Mouse (Mus musculus) embryonic facial prominence, embryonic 14.5 days (tissue): ENCODE measurements around the gene Mapkap1. TPM values are rescaled to one million over a fixed set of nuclear protein-coding genes. Genes with fewer than 3 reads are reported as not detected.
A peak's percentile ranks its signal among the peaks of the same experiment; 100 is the strongest.

Experiments
- ATAC-seq: fragments of 200-750 bp; cut with Nextera tagmentation; 2 replicates; pipeline ENCODE4 v1.8.0; 2017; ENCODE audit warnings: low read depth, moderate number of reproducible peaks, moderate TSS enrichment
- DNase-seq: peaks from one replicate; pipeline ENCODE4 v3.0.0-alpha.2; 2015; ENCODE audit warnings: low spot score
- H3K27ac ChIP-seq: fragments of 300-500 bp; sonication (generic); replicated peaks from 2 replicates; pipeline ENCODE4 v1.5.1; 2014; ENCODE audit warnings: low read depth, mild to moderate bottlenecking, low read length, moderate library complexity
- H3K27me3 ChIP-seq: fragments of 300-500 bp; sonication (generic); replicated peaks from 2 replicates; pipeline ENCODE4 v1.6.1; 2014; ENCODE audit warnings: low read length; ENCODE audit not compliant: control insufficient read depth, insufficient read depth
- H3K36me3 ChIP-seq: fragments of 300-500 bp; sonication (generic); 2 replicates; pipeline ENCODE4 v1.6.1; 2014; ENCODE audit warnings: low read length, mixed read lengths; ENCODE audit not compliant: control insufficient read depth, insufficient read depth
- H3K4me1 ChIP-seq: fragments of 300-500 bp; sonication (generic); 2 replicates; pipeline ENCODE4 v1.6.1; 2014; ENCODE audit warnings: antibody characterized with exemption, low read length; ENCODE audit not compliant: control insufficient read depth, insufficient read depth
- H3K4me2 ChIP-seq: fragments of 300-500 bp; sonication (generic); 2 replicates; pipeline ENCODE4 v1.6.1; 2014; ENCODE audit warnings: low read depth, mild to moderate bottlenecking, low read length, moderate library complexity, mixed read lengths
- H3K4me3 ChIP-seq: fragments of 300-500 bp; sonication (generic); 2 replicates; pipeline ENCODE4 v1.5.1; 2014; ENCODE audit warnings: low read depth, mild to moderate bottlenecking, low read length
- H3K9ac ChIP-seq: fragments of 300-500 bp; sonication (generic); 2 replicates; pipeline ENCODE4 v1.6.1; 2014; ENCODE audit warnings: low read depth, mild to moderate bottlenecking, low read length, moderate library complexity, mixed read lengths
- H3K9me3 ChIP-seq: fragments of 300-500 bp; sonication (generic); 2 replicates; pipeline ENCODE4 v1.6.1; 2016; ENCODE audit warnings: low read length; ENCODE audit not compliant: control insufficient read depth
- WGBS: fragments of 180-500 bp; shearing (Covaris S2); extraction: QIAGEN DNeasy Blood & Tissue Kit; methylation state at CpG from one replicate; pipeline ENCODE4 v1.1.7; 2014; 5-methylcytosine and 5-hydroxymethylcytosine counted together
- polyA plus RNA-seq: library from polyadenylated mRNA; unstranded; fragments of >200 nt; fragmentation: Nextera tagmentation; extraction: Ambion mirVana; gene quantifications from 2 replicates; pipeline ENCODE4 v1.2.1, GENCODE M21; 2014

Gene Mapkap1
- polyA plus RNA-seq, 1 experiment from 2014 or later = 88.0 TPM

- no peaks in the 10 kb centered on the region for H3K4me1 ChIP-seq
- no peak overlapping the region for H3K9ac ChIP-seq
- no peak overlapping the region for H3K4me2 ChIP-seq
- DNase-seq (no peak), ATAC-seq (no peak)
- no peaks in the 10 kb centered on the region; the same call in 1 of the 2 replicates for H3K36me3 ChIP-seq
- no peaks in the 10 kb centered on the region for H3K9me3 ChIP-seq
- no peaks in the 10 kb centered on the region for H3K27me3 ChIP-seq
- WGBS = 71% methylated on average over 16 of the region's 16 CpGs
- H3K4me3 ChIP-seq = no peak overlapping the region
- no peak overlapping the region for H3K27ac ChIP-seq
These were observed 185.3 kb downstream of the Mapkap1 start for GRCm38 (mm10) chr2:34591721-34592360.

- 58% methylated on average over 8 of the region's 8 CpGs for WGBS
- DNase-seq (no peak), ATAC-seq (peak; percentile 44; the same call in 1 of the 2 replicates)
- no peak overlapping the region for H3K4me2 ChIP-seq
- H3K9ac ChIP-seq = no peak overlapping the region
- H3K9me3 ChIP-seq = no peaks in the 10 kb centered on the region
- no peaks in the 10 kb centered on the region for H3K36me3 ChIP-seq
- no peaks in the 10 kb centered on the region for H3K27me3 ChIP-seq
- H3K27ac ChIP-seq = no peak overlapping the region
- H3K4me3 ChIP-seq = no peak overlapping the region
- H3K4me1 ChIP-seq = no peaks in the 10 kb centered on the region
These were observed 185.9 kb downstream of the Mapkap1 start for GRCm38 (mm10) chr2:34592361-34592960.

- 86% methylated on average over 5 of the region's 5 CpGs for WGBS
- Histone ChIP-seq H3K4me2 (no peak overlapping the region), H3K9me3 (no peaks in the 10 kb centered on the region), H3K4me3 (no peak overlapping the region), H3K36me3 (peaks cover 8% of the 10 kb centered on the region; the same call in 1 of the 2 replicates), H3K27me3 (no peaks in the 10 kb centered on the region), H3K27ac (no peak overlapping the region), H3K4me1 (no peaks in the 10 kb centered on the region), H3K9ac (no peak overlapping the region)
- ATAC-seq (no peak), DNase-seq (no peak)
These were observed 187.4 kb downstream of the Mapkap1 start for GRCm38 (mm10) chr2:34594001-34594400.

GRCm38 (mm10) chr2:34599606-34600255 is 193.2 kb downstream of the Mapkap1 start:
- no peak for ATAC-seq
- Histone ChIP-seq H3K4me1 (no peaks in the 10 kb centered on the region), H3K9ac (no peak overlapping the region), H3K9me3 (no peaks in the 10 kb centered on the region), H3K27me3 (no peaks in the 10 kb centered on the region), H3K27ac (no peak overlapping the region), H3K4me3 (no peak overlapping the region), H3K4me2 (no peak overlapping the region), H3K36me3 (peaks cover 12% of the 10 kb centered on the region; the same call in 1 of the 2 replicates)
- 74% methylated on average over 5 of the region's 5 CpGs for WGBS
- no peak for DNase-seq

GRCm38 (mm10) chr2:34600734-34601133 is 194.2 kb downstream of the Mapkap1 start:
- Histone ChIP-seq H3K27me3 (no peaks in the 10 kb centered on the region), H3K9me3 (no peaks in the 10 kb centered on the region), H3K4me1 (no peaks in the 10 kb centered on the region), H3K4me2 (no peak overlapping the region), H3K9ac (no peak overlapping the region), H3K36me3 (peaks cover 12% of the 10 kb centered on the region; the same call in 1 of the 2 replicates), H3K4me3 (no peak overlapping the region), H3K27ac (no peak overlapping the region)
- DNase-seq (no peak), ATAC-seq (no peak)
- 24% methylated on average over 7 of the region's 7 CpGs for WGBS

GRCm38 (mm10) chr2:34602111-34602541 is 195.6 kb downstream of the Mapkap1 start:
- WGBS = 36% methylated on average over 8 of the region's 8 CpGs
- H3K9me3 ChIP-seq = no peaks in the 10 kb centered on the region
- no peak overlapping the region for H3K27ac ChIP-seq
- H3K27me3 ChIP-seq = no peaks in the 10 kb centered on the region
- ATAC-seq (no peak), DNase-seq (no peak)
- no peak overlapping the region for H3K9ac ChIP-seq
- no peaks in the 10 kb centered on the region for H3K4me1 ChIP-seq
- peaks cover 12% of the 10 kb centered on the region; the same call in 1 of the 2 replicates for H3K36me3 ChIP-seq
- H3K4me3 ChIP-seq = no peak overlapping the region
- H3K4me2 ChIP-seq = no peak overlapping the region

GRCm38 (mm10) chr2:34602896-34603295 is 196.3 kb downstream of the Mapkap1 start:
- no peaks in the 10 kb centered on the region for H3K27me3 ChIP-seq
- no peaks in the 10 kb centered on the region for H3K9me3 ChIP-seq
- DNase-seq = no peak
- no peak overlapping the region for H3K27ac ChIP-seq
- no peaks in the 10 kb centered on the region for H3K4me1 ChIP-seq
- H3K36me3 ChIP-seq = peaks cover 12% of the 10 kb centered on the region; the same call in 1 of the 2 replicates
- H3K4me3 ChIP-seq = no peak overlapping the region
- H3K4me2 ChIP-seq = no peak overlapping the region
- H3K9ac ChIP-seq = no peak overlapping the region
- 86% methylated on average over 3 of the region's 3 CpGs for WGBS
- no peak for ATAC-seq

GRCm38 (mm10) chr2:34603653-34604214 is 197.2 kb downstream of the Mapkap1 start:
- no peaks in the 10 kb centered on the region for H3K9me3 ChIP-seq
- H3K27ac ChIP-seq = no peak overlapping the region
- H3K27me3 ChIP-seq = no peaks in the 10 kb centered on the region
- no peak overlapping the region for H3K9ac ChIP-seq
- no peak for ATAC-seq
- H3K4me2 ChIP-seq = no peak overlapping the region
- H3K36me3 ChIP-seq = peaks cover 7% of the 10 kb centered on the region; the same call in 1 of the 2 replicates
- no peak for DNase-seq
- 63% methylated on average over 14 of the region's 14 CpGs for WGBS
- H3K4me3 ChIP-seq = no peak overlapping the region
- no peaks in the 10 kb centered on the region for H3K4me1 ChIP-seq
